Mouse (Mus musculus): ENCODE measurements at regions not wholly inside any gene's neighbourhood (a gene's known extent, or its start where the extent isn't known, plus 50 kb on each side); places are given as distances from the start of the nearest gene placed in this dataset.

- peak; percentile 12 for DNase-seq
These were observed 336.4 kb upstream of the Epha6 start for GRCm38 (mm10) chr16:60941767-60942166.

Data from kidney, adult 9 months (tissue).